Mouse (Mus musculus): ENCODE measurements at regions not wholly inside any gene's neighbourhood (a gene's known extent, or its start where the extent isn't known, plus 50 kb on each side); places are given as distances from the start of the nearest gene placed in this dataset.

DNA sequence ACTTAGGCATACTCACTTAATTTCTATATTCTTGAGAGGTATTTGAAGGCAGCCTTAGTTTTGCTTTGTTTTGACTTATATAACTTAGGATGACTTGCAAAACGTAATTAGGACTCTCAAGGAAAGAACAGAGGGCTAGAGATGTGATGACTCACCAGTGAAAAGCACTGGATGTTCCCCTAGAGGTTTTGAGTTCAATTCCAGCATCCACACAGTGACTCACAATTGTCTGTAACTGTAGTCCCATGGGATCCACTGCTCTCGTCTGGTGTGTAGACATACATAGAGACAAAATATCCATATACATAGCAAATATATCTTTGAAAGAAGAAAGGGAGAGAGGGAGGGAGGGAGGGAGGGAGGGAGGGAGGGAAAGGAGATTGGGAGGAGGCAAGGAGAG, 282.7 kb upstream of the 4930452B06Rik start:
- DNase-seq (ENCODE audit: low spot score in 2 of 2): no peak

DNA sequence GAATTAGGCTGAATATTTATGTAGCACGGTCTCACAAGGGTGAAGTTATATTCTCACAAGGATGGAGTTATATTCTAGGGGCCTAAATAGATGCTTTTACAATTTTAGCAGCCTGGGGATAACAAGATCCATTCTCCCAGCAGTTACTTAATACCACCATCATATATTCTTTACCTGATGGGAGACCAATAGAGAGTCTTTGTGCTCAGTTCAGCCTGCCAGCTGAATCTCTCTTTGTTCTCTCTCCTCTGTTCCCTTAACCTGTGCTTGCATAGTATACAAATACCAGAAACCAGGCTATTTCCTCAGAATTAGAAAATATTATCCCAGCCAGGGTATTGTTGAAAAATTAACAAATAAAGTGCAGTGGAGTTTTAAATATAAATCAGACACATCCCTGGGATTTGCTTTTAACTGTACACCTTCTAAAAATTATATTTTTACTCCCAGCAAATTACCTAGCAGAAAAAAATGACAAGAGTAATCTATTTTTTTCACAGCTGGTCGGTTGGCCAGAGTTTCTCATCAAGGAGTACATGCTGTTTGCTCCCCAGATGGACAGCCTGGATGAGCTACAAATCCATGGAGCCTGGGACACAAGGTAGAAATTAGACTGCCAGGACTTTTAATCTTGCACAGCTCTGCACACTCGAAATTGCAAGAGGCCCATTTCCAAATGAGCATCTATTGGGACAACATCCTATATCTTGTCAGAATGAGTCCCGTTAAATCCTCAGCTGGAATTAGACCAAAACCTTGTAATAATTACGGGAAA, 281.0 kb upstream of the 4930452B06Rik start:
- no peak for DNase-seq (ENCODE audit: low spot score in 2 of 2)

DNA sequence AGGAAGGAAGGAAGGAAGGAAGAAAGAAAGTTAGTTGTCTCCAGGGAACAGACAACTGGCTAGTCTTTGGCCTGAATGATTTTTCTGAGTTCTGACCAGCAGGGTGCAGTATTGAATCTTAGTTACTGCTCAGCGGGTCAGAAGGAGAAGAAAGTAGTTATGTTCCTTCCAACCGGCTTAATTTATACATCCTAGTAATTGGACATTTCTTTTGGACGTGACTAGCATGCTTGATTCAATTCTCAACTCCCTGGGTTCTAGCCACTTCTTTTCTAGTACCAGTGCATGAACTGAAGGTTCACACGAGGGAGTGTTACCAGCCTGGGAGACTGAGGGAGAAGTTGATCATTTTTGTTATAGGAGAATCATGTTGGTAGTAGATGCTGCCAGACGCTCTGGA, 269.1 kb upstream of the 4930452B06Rik start:
- peak; percentile 12 to 30 for DNase-seq (ENCODE audit: low spot score in 2 of 2)
